Mouse (Mus musculus) ovary, adult 10 weeks (tissue): Measurements from ENCODE around the gene Pdik1l. TPM values are rescaled to one million over a fixed set of nuclear protein-coding genes. Genes with fewer than 3 reads are reported as not detected.

Experiments used
- polyA plus RNA-seq: library from polyadenylated mRNA; stranded (reverse); fragments of 350-450 nt; fragmentation: Illumina TruSeq; extraction: RNeasy Lipid Tissue Mini Kit (QIAGEN cat#74804); gene quantifications from one replicate; pipeline ENCODE4 v1.2.3, GENCODE M21; 2014

Gene Pdik1l
- polyA plus RNA-seq = 37.5 TPM

GRCm38 (mm10) chr4:134287575-134288025 lies at the start of gene Pdik1l:
Pdik1l (minus strand) TSS chr4:134287895.

GRCm38 (mm10) chr4:134314876-134315275 lies 27.2 kb upstream of the Pdik1l start, which contains the start of gene Trim63:
Trim63 (plus strand) TSS chr4:134315120.

GRCm38 (mm10) chr4:134253722-134254324 lies 33.9 kb downstream of the Pdik1l start, which contains the start of gene Grrp1:
Grrp1 (minus strand) TSS chr4:134254106.

GRCm38 (mm10) chr4:134246719-134247258 lies 40.9 kb downstream of the Pdik1l start, which contains the start of gene Gm30191:
Gm30191 (plus strand) TSS chr4:134246935.

GRCm38 (mm10) chr4:134245148-134245843 lies 42.4 kb downstream of the Pdik1l start, which contains the start of gene Zfp593:
Zfp593 (minus strand) TSS chr4:134245592.

GRCm38 (mm10) chr4:134243516-134244250 lies 44.0 kb downstream of the Pdik1l start, which contains the start of gene E130218I03Rik:
E130218I03Rik (plus strand) TSS chr4:134243662.

GRCm38 (mm10) chr4:134238279-134238651 lies 49.4 kb downstream of the Pdik1l start, which contains the start of gene Cnksr1:
Cnksr1 (minus strand) TSS chr4:134238399.

GRCm38 (mm10) chr4:134227194-134227593 lies 60.5 kb downstream of the Pdik1l start, which contains the start of gene Catsper4:
Catsper4 (minus strand) TSS chr4:134227383.

Other genes starting within 250 kb of the Pdik1l start
- gene Zfp683, start 234.1 kb downstream of the Pdik1l start, polyA plus RNA-seq = not detected
- gene Crybg2, start 227.1 kb downstream of the Pdik1l start, polyA plus RNA-seq = not detected
- gene Cd52, start 192.8 kb downstream of the Pdik1l start, polyA plus RNA-seq = 44.5 TPM
- gene Ubxn11, start 185.3 kb downstream of the Pdik1l start, polyA plus RNA-seq = not detected
- gene Sh3bgrl3, start 159.1 kb downstream of the Pdik1l start, polyA plus RNA-seq = not detected
- 6.6 TPM for gene Cep85, start 100.8 kb downstream of the Pdik1l start, polyA plus RNA-seq
- not detected for gene Gm7534, start 84.9 kb downstream of the Pdik1l start, polyA plus RNA-seq
- gene Catsper4, start 60.5 kb downstream of the Pdik1l start, polyA plus RNA-seq = not detected
- not detected for gene Cnksr1, start 49.5 kb downstream of the Pdik1l start, polyA plus RNA-seq
- gene E130218I03Rik, start 44.2 kb downstream of the Pdik1l start, polyA plus RNA-seq = not detected
- 0.46 TPM for gene Zfp593, start 42.3 kb downstream of the Pdik1l start, polyA plus RNA-seq
- gene Gm30191, start 41.0 kb downstream of the Pdik1l start, polyA plus RNA-seq = not detected
- not detected for gene Grrp1, start 33.8 kb downstream of the Pdik1l start, polyA plus RNA-seq
- not detected for gene Trim63, start 27.2 kb upstream of the Pdik1l start, polyA plus RNA-seq
- 6.9 TPM for gene Slc30a2, start 55.3 kb upstream of the Pdik1l start, polyA plus RNA-seq
- gene Extl1, start 96.0 kb upstream of the Pdik1l start, polyA plus RNA-seq = not detected
- 3.7 TPM for gene Pafah2, start 108.4 kb upstream of the Pdik1l start, polyA plus RNA-seq
- 210 TPM for gene Stmn1, start 180.4 kb upstream of the Pdik1l start, polyA plus RNA-seq
- gene Paqr7, start 208.8 kb upstream of the Pdik1l start, polyA plus RNA-seq = 14.9 TPM
- 6.2 TPM for gene Aunip, start 223.1 kb upstream of the Pdik1l start, polyA plus RNA-seq
- 51.2 TPM for gene Mtfr1l, start 247.5 kb upstream of the Pdik1l start, polyA plus RNA-seq